In the genomic region with DNA sequence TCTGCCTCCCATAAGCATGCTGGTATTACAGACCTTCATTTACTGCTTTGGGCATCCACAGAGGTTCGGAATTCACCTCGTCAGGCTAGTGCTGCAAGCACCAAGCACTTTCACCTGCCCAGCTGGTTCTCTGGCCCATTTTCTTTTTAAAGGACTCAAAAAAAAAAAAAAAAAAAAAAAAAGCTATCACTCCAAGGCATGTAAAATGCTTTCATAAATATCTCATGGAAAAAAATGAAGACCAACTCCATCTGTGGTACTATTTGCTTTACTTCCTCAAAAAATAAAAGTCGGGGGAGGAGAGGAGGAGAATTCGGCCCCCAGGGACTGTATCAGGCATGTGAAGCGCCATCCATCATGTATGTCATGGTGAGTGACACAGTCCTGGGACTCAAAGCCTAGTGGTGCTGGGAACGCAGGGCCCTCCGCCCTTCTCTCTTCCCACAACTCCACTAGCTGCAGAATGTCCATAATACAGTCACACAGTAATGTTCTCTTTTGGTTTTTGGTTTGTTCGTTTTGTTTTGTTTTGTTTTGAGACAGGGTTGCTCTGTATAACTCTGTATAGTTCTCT, we compare ENCODE assay signal across 7 mouse cellular contexts. TPM values are rescaled to one million over a fixed set of nuclear protein-coding genes. Genes with fewer than 3 reads are reported as not detected.
"Had no signal": no experiment of that assay in that cellular context is flagged by ENCODE, and none has a peak within 500 bp of the region (broad histone marks: within the 10 kb centered on the region; RNA-seq: fewer than 3 reads in every experiment).

No protein-coding gene starts in this region.

- ATAC-seq: midbrain, embryonic 13.5 days had no signal

- H3K4me3 ChIP-seq: left cerebral cortex, adult 2 months; limb, embryonic 10.5 days; midbrain, embryonic 13.5 days had no signal

- H3K27ac ChIP-seq: left cerebral cortex, adult 2 months; limb, embryonic 10.5 days; midbrain, embryonic 13.5 days had no signal

- H3K9ac ChIP-seq: lung, embryonic 14.5 days; midbrain, embryonic 13.5 days had no signal

- H3K4me2 ChIP-seq: lung, embryonic 14.5 days; midbrain, embryonic 13.5 days had no signal

- H3K9me3 ChIP-seq: limb, embryonic 10.5 days; midbrain, embryonic 13.5 days had no signal

- H3K36me3 ChIP-seq: limb, embryonic 10.5 days; midbrain, embryonic 13.5 days had no signal

- DNase-seq: thymus, adult 2 months had no signal

RNA-seq across cellular contexts. Expression of gene Slc6a9, which starts 5.6 kb away (rescaled TPM):
- total RNA-seq: neutrophil, adult 5-6 weeks had no signal

RNA-seq across cellular contexts. Expression of gene Ccdc24, which starts 43.7 kb away (rescaled TPM):
- total RNA-seq: megakaryocyte progenitor cell, adult 5-6 weeks; neutrophil, adult 5-6 weeks had no signal

RNA-seq across cellular contexts. Expression of gene B4galt2, which starts 54.6 kb away (rescaled TPM):
- total RNA-seq: neutrophil, adult 5-6 weeks had no signal
